9 mouse cellular contexts compared by ENCODE assay signal in the genomic region with DNA sequence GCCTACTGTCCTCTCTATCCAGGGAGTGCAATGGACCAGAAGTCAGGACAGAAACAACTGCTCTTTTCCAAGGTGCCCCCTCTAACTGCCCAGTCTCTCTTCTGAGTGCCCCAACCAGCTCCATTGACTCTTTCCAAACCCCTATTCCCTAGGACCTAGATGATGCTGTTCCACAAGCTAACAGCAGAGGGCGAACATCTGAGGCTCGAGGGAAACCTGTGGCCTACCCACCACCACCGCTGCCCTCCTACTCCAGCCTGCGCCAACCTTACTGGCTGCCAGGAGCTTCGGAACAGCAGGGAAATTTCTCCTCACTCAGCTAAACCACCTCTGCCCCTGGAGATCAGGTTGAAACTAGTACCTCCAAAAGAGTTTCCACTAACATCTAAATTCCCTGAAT. TPM values are rescaled to one million over a fixed set of nuclear protein-coding genes. Genes with fewer than 3 reads are reported as not detected.
DNase-seq lines count a peak whose midpoint lies in the region; ATAC-seq lines count a peak whose summit lies in the region.
"Had no signal": no experiment of that assay in that cellular context is flagged by ENCODE, and none has a peak within 500 bp of the region (broad histone marks: within the 10 kb centered on the region; RNA-seq: fewer than 3 reads in every experiment).

No protein-coding gene starts in this region.

- H3K4me2 ChIP-seq in embryonic facial prominence, embryonic 11.5 days (ENCODE audit: low read depth, low read length): no peak overlapping the region
- no peak overlapping the region for H3K4me2 ChIP-seq in lung, embryonic 16.5 days (ENCODE audit: low read depth, low read length)
- H3K4me2 ChIP-seq: limb, embryonic 15.5 days had no signal

- H3K36me3 ChIP-seq in embryonic facial prominence, embryonic 11.5 days (replicated peaks; ENCODE audit: control insufficient read depth, insufficient read depth, low read depth, low read length): peaks cover 26% of the 10 kb centered on the region
- H3K36me3 ChIP-seq in lung, embryonic 16.5 days (ENCODE audit: control insufficient read depth, insufficient read depth, low read length): peaks cover 13% of the 10 kb centered on the region

- 27% methylated on average over 5 of the region's 5 CpGs for WGBS in embryonic facial prominence, embryonic 11.5 days
- 21% methylated on average over 5 of the region's 5 CpGs for WGBS in lung, embryonic 16.5 days

- H3K27me3 ChIP-seq in embryonic facial prominence, embryonic 11.5 days (ENCODE audit: control insufficient read depth, insufficient read depth, low read length): no peaks in the 10 kb centered on the region
- no peaks in the 10 kb centered on the region for H3K27me3 ChIP-seq in lung, embryonic 16.5 days (ENCODE audit: control insufficient read depth, insufficient read depth, low read depth, low read length)
- H3K27me3 ChIP-seq: limb, embryonic 15.5 days had no signal

- no peak for ATAC-seq in embryonic facial prominence, embryonic 11.5 days (replicated peaks; ENCODE audit: insufficient number of reproducible peaks, low FRiP score, low TSS enrichment, low read depth)
- peak; percentile 44; the same call in 1 of the 2 replicates for ATAC-seq in lung, embryonic 16.5 days (ENCODE audit: low read depth)

- DNase-seq in heart, adult 11 months: peak; percentile 91
- DNase-seq in heart, postnatal 25 days (ENCODE audit: low spot score): no peak
- DNase-seq in adrenal gland, postnatal 36 days: peak; percentile 68 to 69
- peak; percentile 82 for DNase-seq in embryonic facial prominence, embryonic 11.5 days (ENCODE audit: low spot score)
- DNase-seq in heart, postnatal 14 days: peak; percentile 58 to 80
- peak; percentile 84 to 87 for DNase-seq in kidney, postnatal 4 days
- peak; percentile 56 for DNase-seq in retina, postnatal 7 days (ENCODE audit: low read depth, low spot score)

- no peak overlapping the region for H3K27ac ChIP-seq in embryonic facial prominence, embryonic 11.5 days (replicated peaks; ENCODE audit: low read depth, low read length)
- no peak overlapping the region for H3K27ac ChIP-seq in lung, embryonic 16.5 days (ENCODE audit: low read length)

- intact Hi-C loops in heart, postnatal 25 days (cut with DNase I): no loop called here
- intact Hi-C loops in heart, postnatal 14 days (cut with DNase I): no loop called here

- no peak overlapping the region for H3K4me3 ChIP-seq in embryonic facial prominence, embryonic 11.5 days (ENCODE audit: low read depth, low read length)
- H3K4me3 ChIP-seq in lung, embryonic 16.5 days (ENCODE audit: low read length): no peak overlapping the region
- H3K4me3 ChIP-seq: limb, embryonic 15.5 days had no signal

- H3K4me1 ChIP-seq in embryonic facial prominence, embryonic 11.5 days (ENCODE audit: control insufficient read depth, insufficient read depth, low read length): peaks cover 11% of the 10 kb centered on the region; the same call in 1 of the 2 replicates
- H3K4me1 ChIP-seq in lung, embryonic 16.5 days (replicated peaks; ENCODE audit: control insufficient read depth, insufficient read depth, low read length): peaks cover 17% of the 10 kb centered on the region

- H3K9ac ChIP-seq in embryonic facial prominence, embryonic 11.5 days (replicated peaks; ENCODE audit: low read length): no peak overlapping the region
- no peak overlapping the region for H3K9ac ChIP-seq in lung, embryonic 16.5 days (ENCODE audit: low read length)
- H3K9ac ChIP-seq: limb, embryonic 15.5 days had no signal

- H3K9me3 ChIP-seq in embryonic facial prominence, embryonic 11.5 days (replicated peaks; ENCODE audit: control insufficient read depth, low read length): no peaks in the 10 kb centered on the region
- no peaks in the 10 kb centered on the region for H3K9me3 ChIP-seq in lung, embryonic 16.5 days (ENCODE audit: control insufficient read depth, low read length)
- H3K9me3 ChIP-seq: limb, embryonic 15.5 days had no signal

RNA-seq across cellular contexts. Expression of gene Vangl2, which starts 16.2 kb away (rescaled TPM):
- total RNA-seq in heart, postnatal 25 days (2021): 1 to 10 TPM; 1.5 to 2.4 TPM
- total RNA-seq in adrenal gland, postnatal 36 days (2021): 1 to 10 TPM; 2.5 to 5.7 TPM
- polyA plus RNA-seq in embryonic facial prominence, embryonic 11.5 days (2014; fragmentation: Nextera tagmentation; extraction: Ambion mirVana): 25.3 and 28.6 TPM in 2 replicates
- 1 to 10 TPM; 4.3 to 5.9 TPM for total RNA-seq in heart, postnatal 14 days (2021)
- polyA plus RNA-seq in lung, embryonic 16.5 days (2015; fragmentation: Nextera tagmentation; extraction: Ambion mirVana): 10.8 and 12.2 TPM in 2 replicates

RNA-seq across cellular contexts. Expression of gene Nhlh1, which starts 45.3 kb away (rescaled TPM):
- total RNA-seq in heart, postnatal 25 days (2021): not detected
- not detected for total RNA-seq in adrenal gland, postnatal 36 days (2021)
- polyA plus RNA-seq in embryonic facial prominence, embryonic 11.5 days (2014; fragmentation: Nextera tagmentation; extraction: Ambion mirVana): 4.6 and 6.5 TPM in 2 replicates
- not detected for total RNA-seq in heart, postnatal 14 days (2021)
- polyA plus RNA-seq in lung, embryonic 16.5 days (2015; fragmentation: Nextera tagmentation; extraction: Ambion mirVana): not detected in 2 replicates
